Mouse (Mus musculus) gastrocnemius, adult 8-10 months (tissue): ENCODE results near the gene Erc2. TPM values are rescaled to one million over a fixed set of nuclear protein-coding genes. Genes with fewer than 3 reads are reported as not detected.
A peak's percentile ranks its signal among the peaks of the same experiment; 100 is the strongest.

Experiments
- DNase-seq, 2 experiments: peaks; one replicate each; pipeline ENCODE4 v3.0.0; 2022; ENCODE audit warnings: low spot score in 2 of 2
- total RNA-seq, 4 experiments: library from RNA; stranded (reverse); gene quantifications; 2 replicates each; pipeline ENCODE4 v1.2.4; 2022

Erc2 gene
- total RNA-seq, 4 experiments from 2014 or later = 0.19 to 0.70 (median 0.36) TPM; not detected in 1

DNA sequence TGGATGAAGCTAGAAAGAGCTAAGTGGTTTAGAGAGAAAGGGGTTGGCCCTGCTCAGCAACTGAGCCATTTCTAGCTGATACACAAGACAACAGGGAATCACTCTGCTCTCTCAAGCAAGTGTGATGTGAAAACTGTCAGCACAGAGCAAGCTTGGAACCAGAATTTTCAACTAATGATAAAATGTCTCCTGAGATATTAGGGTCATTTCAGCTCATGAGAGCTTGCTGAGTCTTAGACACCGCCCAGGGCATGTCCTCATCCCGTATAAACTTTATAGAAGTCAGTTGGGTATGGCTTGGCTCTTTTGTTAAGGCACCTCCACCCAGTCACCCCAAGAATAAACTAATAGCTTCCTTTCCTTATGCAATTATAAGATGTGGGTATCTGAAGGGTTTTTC is 666.0 kb downstream of the Erc2 start:
- no peak for DNase-seq

DNA sequence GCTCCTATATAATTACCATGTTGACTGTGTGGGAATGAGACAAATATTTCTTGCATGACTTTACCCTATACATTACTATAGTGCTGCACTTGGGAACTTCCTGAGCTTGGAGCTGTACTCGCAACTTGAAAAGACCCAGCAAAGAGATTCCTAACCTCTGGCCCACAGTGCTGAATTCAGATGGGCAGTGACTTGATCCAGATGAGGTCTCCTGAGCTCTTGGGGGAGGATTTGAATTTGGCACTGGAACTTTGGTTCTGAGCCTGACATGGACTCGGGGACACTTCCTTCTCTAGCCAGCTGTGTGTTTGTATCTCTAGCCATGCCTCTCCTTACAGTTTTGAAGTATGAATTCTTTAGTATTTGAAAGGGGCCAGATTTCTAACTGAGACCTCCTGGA is 666.7 kb downstream of the Erc2 start:
- no peak for DNase-seq

GRCm38 (mm10) chr14:28293921-28294320 is 671.7 kb downstream of the Erc2 start:
- no peak for DNase-seq

DNA sequence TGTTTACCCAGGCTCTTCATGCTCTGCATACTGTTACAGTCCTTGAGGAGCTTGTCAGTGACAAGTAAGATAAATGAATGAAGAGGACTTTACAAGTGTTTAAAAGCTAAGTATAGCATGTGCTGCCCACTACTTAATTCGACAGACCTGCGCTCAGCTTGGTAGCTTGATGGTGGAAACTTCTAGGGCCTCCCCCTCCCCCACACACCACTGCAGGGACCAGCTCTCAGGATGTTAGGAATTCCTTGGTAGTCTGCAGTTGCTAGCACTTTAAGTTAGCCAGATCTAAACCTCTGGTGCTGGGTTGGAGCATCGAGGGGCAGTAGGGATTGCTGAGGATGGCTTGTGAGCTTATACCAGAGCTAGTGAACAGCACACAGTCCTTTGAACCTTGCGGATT is 672.9 kb downstream of the Erc2 start:
- no peak for DNase-seq

DNA sequence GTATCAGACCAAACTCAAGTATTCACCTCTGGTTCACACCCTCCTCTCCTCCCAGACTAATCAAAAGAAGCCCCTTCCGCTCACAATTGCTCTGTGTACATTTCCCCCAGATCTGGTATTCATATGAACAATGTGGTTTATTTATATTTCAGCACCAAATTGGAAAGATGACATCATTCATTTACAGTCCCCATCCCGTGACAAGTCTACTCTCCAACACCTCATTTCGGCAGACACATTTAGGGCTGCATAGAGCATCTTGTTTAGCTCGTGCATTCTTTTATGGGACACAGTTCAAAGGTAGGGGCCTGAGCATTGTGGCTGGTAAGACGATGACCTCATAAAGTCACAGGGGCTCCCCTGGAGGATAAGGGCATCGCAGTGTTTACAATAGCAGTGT is 677.9 kb downstream of the Erc2 start:
- no peak for DNase-seq

- DNase-seq = no peak
Observed at GRCm38 (mm10) chr14:28301251-28301650, 679.0 kb downstream of the Erc2 start.

DNA sequence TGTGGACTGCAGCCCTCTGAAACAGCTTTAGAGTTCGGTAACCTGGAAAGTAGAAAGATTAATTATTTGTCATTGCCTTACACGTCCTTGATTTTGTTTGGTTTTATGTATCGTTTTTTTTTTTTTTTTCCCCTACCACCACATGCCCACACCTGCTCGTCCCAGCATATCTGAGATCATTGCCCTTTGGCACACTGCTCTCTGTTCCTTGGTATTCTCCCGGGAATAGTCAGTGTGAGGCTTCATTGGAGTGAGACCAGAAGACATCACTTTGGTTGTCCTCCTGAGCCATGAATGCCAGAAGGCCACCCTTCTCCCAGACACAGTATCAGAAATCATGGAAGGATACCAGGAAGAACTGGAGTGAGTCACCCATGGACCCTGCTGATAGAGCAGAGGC is 681.9 kb downstream of the Erc2 start:
- DNase-seq = no peak

- DNase-seq = no peak
Observed at GRCm38 (mm10) chr14:28308661-28309060, 686.4 kb downstream of the Erc2 start.

DNA sequence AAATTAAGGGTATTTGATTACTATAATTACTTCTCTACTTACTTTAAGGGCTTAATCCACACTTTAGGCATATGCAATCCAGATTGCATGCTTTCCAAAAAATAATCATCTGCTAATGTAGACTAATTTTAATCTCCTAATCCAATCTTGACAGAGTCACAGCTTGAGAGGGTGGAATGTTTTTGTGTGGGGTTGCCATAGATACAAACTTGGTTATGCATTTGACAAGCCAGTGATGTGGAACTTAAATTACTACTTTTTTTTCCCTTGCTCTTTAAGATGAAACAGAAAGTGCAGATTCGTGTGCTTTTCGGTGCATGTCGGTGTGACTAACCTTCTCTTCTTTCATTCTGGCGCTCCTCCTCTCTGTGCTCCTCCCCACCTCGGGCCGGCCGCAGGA is 694.6 kb downstream of the Erc2 start:
- no peak for DNase-seq

DNA sequence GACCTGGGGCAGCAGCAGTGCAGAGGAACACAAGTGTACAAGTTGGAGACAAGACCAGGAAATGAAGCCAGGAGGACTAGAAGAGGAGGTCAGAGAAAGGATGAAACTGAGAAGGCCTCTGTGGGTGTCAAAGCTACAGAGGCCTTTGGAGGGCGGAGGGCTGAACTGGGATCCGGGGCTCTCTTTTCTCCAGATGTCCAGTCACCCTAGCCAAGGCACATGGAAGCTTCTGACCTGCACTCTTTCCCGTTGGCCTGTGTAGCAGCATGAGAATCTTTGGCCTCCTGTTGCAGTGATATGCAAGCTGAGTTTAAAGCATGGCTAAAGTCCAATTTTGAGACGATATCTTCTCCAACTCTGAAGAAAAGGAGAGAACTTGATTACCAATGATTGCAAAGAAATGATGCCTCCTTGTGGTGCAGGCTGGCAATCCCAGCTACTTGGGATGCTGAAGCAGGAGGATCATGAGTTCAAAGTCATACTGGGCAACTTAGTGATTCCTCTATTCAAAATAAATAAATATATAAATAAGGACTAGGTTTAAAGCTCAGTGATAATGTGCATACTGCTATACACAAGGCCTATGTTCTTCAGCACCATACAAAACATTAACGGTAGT is 699.8 kb downstream of the Erc2 start:
- peak; percentile 35 to 60 for DNase-seq

GRCm38 (mm10) chr14:28323243-28323642 is 701.0 kb downstream of the Erc2 start:
- no peak for DNase-seq

DNA sequence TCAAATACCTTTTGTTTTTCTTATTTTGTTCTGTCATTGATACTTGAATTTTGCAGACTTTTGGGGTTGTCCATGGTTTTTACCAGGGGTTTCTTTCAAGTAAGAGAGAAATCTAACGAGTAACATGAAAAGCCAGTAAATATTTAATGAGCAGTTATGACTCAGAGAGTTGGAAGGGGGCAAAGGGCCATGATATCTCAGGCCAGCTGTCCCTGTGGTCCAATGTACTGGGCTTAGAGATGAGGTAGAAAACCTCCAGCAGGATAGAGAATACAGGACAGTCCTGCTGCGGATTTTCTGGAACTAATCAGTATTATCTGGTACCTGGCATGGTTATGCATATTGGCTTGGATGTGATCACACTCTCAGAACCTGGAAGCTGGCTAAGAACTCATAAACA is 701.5 kb downstream of the Erc2 start:
- DNase-seq = no peak

- DNase-seq = no peak
Observed at GRCm38 (mm10) chr14:28326456-28326855, 704.2 kb downstream of the Erc2 start.

- no peak for DNase-seq
Observed at GRCm38 (mm10) chr14:28328512-28328911, 706.3 kb downstream of the Erc2 start.

GRCm38 (mm10) chr14:28331108-28331507 is 708.9 kb downstream of the Erc2 start:
- no peak for DNase-seq

DNA sequence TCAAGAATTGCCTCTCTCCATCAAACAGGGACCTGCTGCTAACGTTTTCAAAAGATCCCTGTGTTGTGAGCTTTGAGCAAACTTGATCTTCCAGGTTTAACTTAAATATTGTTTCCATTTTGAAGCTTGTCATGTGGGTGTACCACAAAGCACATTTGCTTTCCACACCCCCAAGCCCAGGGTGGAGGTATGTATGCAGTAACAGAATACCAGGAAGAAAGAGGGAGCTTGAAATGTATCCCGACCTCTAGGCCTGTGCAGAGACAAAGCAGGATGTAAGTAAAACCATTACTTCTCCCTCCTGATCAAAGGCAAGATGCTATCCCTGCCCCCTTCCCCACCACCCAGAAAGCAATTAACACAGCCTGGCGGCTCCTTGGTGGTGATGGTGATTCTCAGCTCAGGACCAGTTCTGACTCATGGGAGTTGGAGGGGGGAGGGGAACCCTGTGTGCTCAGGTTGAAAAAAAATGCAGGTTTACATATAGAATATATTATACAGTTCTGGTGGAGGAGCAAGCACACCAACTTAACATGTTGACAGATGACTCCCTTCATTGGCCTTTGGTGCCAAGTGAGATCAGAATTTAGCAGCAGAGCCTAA is 710.2 kb downstream of the Erc2 start:
- DNase-seq = no peak

DNA sequence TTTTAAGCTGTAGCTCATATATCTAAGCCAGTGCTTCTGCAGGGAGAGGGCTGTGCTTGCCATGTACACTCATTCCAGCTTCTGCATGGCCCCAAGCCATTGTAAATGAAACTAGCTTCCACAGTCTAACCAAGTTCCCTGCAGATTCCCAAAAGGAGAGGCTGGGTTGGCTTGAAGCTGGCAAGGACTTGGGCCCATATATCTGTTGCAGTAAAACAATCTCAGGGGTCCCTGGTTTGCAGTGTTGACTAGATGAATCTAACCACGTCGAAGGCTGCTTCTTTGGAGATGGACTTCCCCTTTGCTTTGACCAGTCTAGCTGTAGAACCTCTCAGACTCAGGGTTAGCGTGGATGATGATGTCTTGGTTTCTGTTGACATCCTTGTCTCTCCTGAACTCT is 716.9 kb downstream of the Erc2 start:
- no peak for DNase-seq

GRCm38 (mm10) chr14:28349129-28349528 is 726.9 kb downstream of the Erc2 start:
- no peak for DNase-seq

DNA sequence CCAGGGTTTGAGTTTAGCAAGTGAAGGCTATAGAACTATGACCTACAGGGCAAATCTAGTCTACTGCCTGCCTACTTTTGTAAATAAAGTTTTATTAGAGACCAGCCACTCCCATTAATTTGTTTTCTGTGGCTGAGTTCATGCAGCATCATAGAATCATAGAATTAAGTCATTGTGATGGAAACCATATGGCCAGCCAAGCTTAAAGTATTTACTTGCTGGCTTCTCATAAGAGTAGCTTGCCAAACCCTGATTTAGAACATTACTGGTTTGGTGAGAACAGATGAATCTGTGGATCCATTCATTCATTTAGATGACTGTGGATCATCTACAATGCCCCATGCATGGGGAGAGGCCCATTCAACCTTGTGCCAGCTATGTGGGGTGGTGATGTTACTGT is 733.8 kb downstream of the Erc2 start:
- DNase-seq = no peak

DNA sequence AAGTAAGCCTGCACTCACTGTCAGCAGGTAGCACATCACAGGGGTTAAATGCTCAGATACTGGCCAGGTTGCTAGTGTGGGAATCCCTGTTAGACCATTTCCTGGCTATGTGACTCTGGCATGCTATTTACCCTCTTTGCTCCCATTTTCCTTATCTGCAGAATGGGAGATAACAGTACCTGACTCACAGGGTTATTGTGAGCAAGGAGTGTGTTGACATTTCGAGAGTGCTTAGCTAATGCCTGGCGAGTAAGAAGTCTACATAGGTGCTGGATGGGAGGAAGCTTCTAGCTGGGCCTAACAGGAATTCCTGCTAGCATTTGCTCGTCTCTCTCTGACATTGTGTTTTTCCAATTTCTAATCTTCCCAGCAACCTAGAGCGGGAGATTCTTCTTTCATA is 737.3 kb downstream of the Erc2 start:
- no peak for DNase-seq

DNA sequence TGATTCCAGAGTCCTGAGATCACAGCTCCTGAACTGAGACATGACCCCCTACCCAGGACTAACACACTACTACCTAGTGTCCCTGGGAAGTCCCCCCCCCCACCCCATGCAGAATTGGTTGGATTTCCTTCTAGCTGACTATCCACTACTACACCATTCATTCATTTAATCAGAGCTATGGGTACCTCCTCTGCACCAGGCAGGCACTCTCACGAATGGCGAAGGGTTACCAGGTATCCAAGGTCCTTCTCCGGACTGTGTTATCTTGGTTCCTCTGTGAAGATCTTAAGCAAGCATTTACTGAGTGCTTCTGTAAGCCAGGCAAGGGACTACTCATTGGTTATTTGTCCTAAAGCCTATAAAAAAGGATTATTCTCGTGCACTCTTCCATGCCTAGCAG is 737.8 kb downstream of the Erc2 start:
- no peak for DNase-seq

- DNase-seq = no peak
Observed at GRCm38 (mm10) chr14:28362336-28362735, 740.1 kb downstream of the Erc2 start.

- no peak for DNase-seq
Observed at GRCm38 (mm10) chr14:28370713-28371112, 748.5 kb downstream of the Erc2 start.

DNA sequence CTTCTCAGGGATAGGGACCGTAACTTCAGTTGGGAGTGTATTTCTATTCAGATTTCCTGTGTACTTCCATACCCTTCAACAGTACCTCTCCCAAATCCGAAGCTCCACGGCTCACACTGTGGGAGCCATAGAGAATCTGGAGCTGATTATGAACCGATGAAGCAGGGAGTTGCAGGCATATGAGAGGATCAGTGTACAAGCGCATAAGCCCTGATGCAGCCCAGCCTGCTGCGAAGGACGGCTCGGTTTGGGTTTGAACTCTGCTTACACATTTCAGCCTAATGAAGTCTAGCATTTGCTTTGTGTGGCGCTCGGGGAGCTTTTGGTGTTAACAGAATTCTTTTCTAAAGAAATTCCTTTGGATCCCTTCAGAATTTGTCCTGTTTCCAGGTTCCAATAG is 749.4 kb downstream of the Erc2 start:
- no peak for DNase-seq
